Mouse (Mus musculus): ENCODE results near the gene Bmpr2.

DNA sequence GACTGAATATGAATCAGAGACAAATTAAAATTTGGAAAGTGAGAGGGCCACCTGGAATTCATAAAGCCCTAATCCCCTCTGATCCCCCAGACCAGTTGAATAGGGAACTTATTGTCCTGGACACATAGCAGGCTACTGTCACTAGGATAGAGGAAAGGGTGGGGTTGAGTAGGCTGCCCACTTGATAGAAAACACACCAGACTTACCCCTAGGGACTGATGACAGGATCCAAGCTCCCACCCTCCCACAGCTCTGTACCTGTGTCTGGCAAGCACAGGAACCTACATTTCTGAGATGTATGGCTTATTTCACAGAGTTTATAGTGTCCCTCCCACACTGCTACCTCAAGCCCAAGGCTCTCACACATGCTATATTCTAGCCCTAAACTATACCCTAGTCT lies 124.8 kb downstream of the Bmpr2 start:
- 0 out of 2 replicates have a peak, but pooled peaks have one; percentile 23 for TF ChIP-seq POLR2A (IDR thresholded peaks at IDR 0.05; ENCODE audit: insufficient read depth, low read depth, low read length)
- TF ChIP-seq CTCF (IDR thresholded peaks at IDR 0.05): no peak
- TF ChIP-seq EP300 (IDR thresholded peaks at IDR 0.05; ENCODE audit: insufficient read depth, low read depth, low read length): peak; percentile 66; the same call in 1 of the 2 replicates

Data from heart, adult 2 months (tissue).